Mouse (Mus musculus) intestine, embryonic 14.5 days (tissue): Measurements from ENCODE around the gene Shroom1. TPM values are rescaled to one million over a fixed set of nuclear protein-coding genes. Genes with fewer than 3 reads are reported as not detected.

ENCODE experiments used
- ATAC-seq: fragments of 200-750 bp; cut with Nextera tagmentation; replicated peaks from 2 replicates; pipeline ENCODE4 v1.8.0; 2017; ENCODE audit warnings: low read depth, moderate number of reproducible peaks, moderate TSS enrichment, moderate library complexity; ENCODE audit not compliant: low FRiP score, low TSS enrichment
- DNase-seq: peaks from one replicate; pipeline ENCODE4 v3.0.0-alpha.2; 2018; ENCODE audit warnings: low spot score
- H3K27ac ChIP-seq: fragments of 300-500 bp; sonication (generic); 2 replicates; pipeline ENCODE4 v1.5.1; 2014; ENCODE audit warnings: low read depth, mild to moderate bottlenecking, control low read depth
- H3K27me3 ChIP-seq: fragments of 300-500 bp; sonication (generic); replicated peaks from 2 replicates; pipeline ENCODE4 v1.6.1; 2014; ENCODE audit warnings: low read length, control low read depth; ENCODE audit not compliant: control insufficient read depth, insufficient read depth
- H3K36me3 ChIP-seq: fragments of 300-500 bp; sonication (generic); 2 replicates; pipeline ENCODE4 v1.6.1; 2014; ENCODE audit warnings: low read length, control low read depth; ENCODE audit not compliant: control insufficient read depth, insufficient read depth
- H3K4me1 ChIP-seq: fragments of 300-500 bp; sonication (generic); replicated peaks from 2 replicates; pipeline ENCODE4 v1.6.1; 2014; ENCODE audit warnings: low read length, control low read depth, mixed read lengths; ENCODE audit not compliant: control insufficient read depth, insufficient read depth
- H3K4me2 ChIP-seq: fragments of 300-500 bp; sonication (generic); 2 replicates; pipeline ENCODE4 v1.6.1; 2014; ENCODE audit warnings: low read length
- H3K4me3 ChIP-seq: fragments of 300-500 bp; sonication (generic); 2 replicates; pipeline ENCODE4 v1.5.1; 2014; ENCODE audit warnings: low read depth, low read length, control low read depth, mixed read lengths
- H3K9ac ChIP-seq: fragments of 300-500 bp; sonication (generic); 2 replicates; pipeline ENCODE4 v1.6.1; 2014; ENCODE audit warnings: mild to moderate bottlenecking, low read length
- H3K9me3 ChIP-seq: fragments of 300-500 bp; sonication (generic); 2 replicates; pipeline ENCODE4 v1.6.1; 2016; ENCODE audit warnings: low read length, control low read depth; ENCODE audit not compliant: control insufficient read depth
- WGBS: fragments of 180-500 bp; shearing (Covaris S2); extraction: QIAGEN DNeasy Blood & Tissue Kit; methylation state at CpG from one replicate; pipeline ENCODE4 v1.1.7; 2014; 5-methylcytosine and 5-hydroxymethylcytosine counted together
- polyA plus RNA-seq: library from polyadenylated mRNA; unstranded; fragments of >200 nt; fragmentation: Nextera tagmentation; extraction: Ambion mirVana; gene quantifications from 2 replicates; pipeline ENCODE4 v1.2.1, GENCODE M21; 2014

Gene Shroom1
- polyA plus RNA-seq, 1 experiment from 2014 or later: 0.97 TPM

DNA sequence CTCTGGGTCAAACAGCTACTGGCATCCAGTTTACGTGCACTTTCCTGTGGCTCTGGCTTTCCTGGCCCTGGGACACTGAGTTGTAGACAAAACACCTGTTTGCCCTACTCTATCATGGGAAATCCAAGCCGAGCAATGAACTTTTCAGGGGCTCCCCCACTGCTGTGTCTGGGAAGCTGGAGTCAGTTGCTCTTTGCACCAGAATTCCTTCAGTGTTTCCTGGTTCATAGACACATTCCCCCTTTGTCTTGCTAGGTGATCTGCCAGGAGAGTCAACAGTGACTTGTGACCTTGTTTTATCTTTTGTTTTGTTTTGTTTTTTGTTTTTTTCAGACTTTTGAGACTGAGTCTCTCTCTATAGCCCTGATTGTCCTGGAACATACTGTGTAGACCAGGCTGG, 5.6 kb upstream of the Shroom1 start:
- 52% methylated on average over 2 of the region's 2 CpGs for WGBS
- Histone ChIP-seq H3K4me1 (no peaks in the 10 kb centered on the region; the same call in 1 of the 2 replicates), H3K9ac (no peak overlapping the region), H3K4me3 (no peak overlapping the region), H3K4me2 (no peak overlapping the region), H3K27me3 (no peaks in the 10 kb centered on the region), H3K27ac (no peak overlapping the region), H3K9me3 (no peaks in the 10 kb centered on the region), H3K36me3 (no peaks in the 10 kb centered on the region)
- ATAC-seq: no peak
- no peak for DNase-seq

DNA sequence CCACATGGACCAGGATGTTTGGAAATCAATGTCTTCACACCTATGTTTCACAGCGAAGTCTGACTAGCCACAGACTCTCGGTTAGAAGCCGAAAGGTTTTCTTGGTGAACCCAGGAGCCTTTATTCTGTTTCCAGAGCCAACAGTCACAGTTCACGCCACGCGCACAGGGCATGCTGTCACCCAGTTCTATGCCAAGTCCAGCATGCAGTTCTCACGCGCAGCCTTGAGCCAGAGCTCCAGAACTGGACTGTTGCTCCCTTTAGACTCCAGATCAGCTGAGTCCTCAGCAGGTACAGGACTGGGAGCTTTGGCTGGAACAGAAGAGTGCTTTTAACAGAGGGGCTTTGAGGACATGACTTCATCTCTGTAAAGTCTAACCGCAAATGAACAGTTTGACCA, 4.6 kb upstream of the Shroom1 start:
- Histone ChIP-seq H3K27me3 (peaks cover under 1% of the 10 kb centered on the region; the same call in 1 of the 2 replicates), H3K36me3 (no peaks in the 10 kb centered on the region), H3K4me2 (no peak overlapping the region), H3K27ac (no peak overlapping the region), H3K4me3 (no peak overlapping the region), H3K9me3 (no peaks in the 10 kb centered on the region), H3K4me1 (no peaks in the 10 kb centered on the region; the same call in 1 of the 2 replicates), H3K9ac (no peak overlapping the region)
- DNase-seq (no peak), ATAC-seq (no peak)
- WGBS: 96% methylated on average over 9 of the region's 9 CpGs

- ATAC-seq: no peak
- WGBS: 85% methylated on average over 5 of the region's 5 CpGs
- H3K4me3 ChIP-seq: no peak overlapping the region
Observed at GRCm38 (mm10) chr11:53453031-53453430, 4.0 kb upstream of the Shroom1 start.

GRCm38 (mm10) chr11:53457372-53457954, 458 bp downstream of the Shroom1 start:
- ATAC-seq (peak; percentile 28), DNase-seq (no peak)
- no peaks in the 10 kb centered on the region for H3K4me1 ChIP-seq
- no peak overlapping the region for H3K27ac ChIP-seq
- H3K27me3 ChIP-seq: peaks cover 23% of the 10 kb centered on the region
- WGBS: 8% methylated on average over 29 of the region's 29 CpGs
- no peaks in the 10 kb centered on the region for H3K36me3 ChIP-seq
- peak overlapping the region; percentile 56 for H3K4me3 ChIP-seq
- no peaks in the 10 kb centered on the region for H3K9me3 ChIP-seq
- H3K4me2 ChIP-seq: peak overlapping the region; percentile 87
- peak overlapping the region; percentile 49 for H3K9ac ChIP-seq

More at GRCm38 (mm10) chr11:53453031-53453430, 4.0 kb upstream of the Shroom1 start:
- Histone ChIP-seq H3K9ac (no peak overlapping the region), H3K27me3 (peaks cover 7% of the 10 kb centered on the region), H3K4me2 (no peak overlapping the region), H3K9me3 (no peaks in the 10 kb centered on the region), H3K27ac (no peak overlapping the region), H3K4me1 (no peaks in the 10 kb centered on the region; the same call in 1 of the 2 replicates), H3K36me3 (no peaks in the 10 kb centered on the region)
- no peak for DNase-seq

DNA sequence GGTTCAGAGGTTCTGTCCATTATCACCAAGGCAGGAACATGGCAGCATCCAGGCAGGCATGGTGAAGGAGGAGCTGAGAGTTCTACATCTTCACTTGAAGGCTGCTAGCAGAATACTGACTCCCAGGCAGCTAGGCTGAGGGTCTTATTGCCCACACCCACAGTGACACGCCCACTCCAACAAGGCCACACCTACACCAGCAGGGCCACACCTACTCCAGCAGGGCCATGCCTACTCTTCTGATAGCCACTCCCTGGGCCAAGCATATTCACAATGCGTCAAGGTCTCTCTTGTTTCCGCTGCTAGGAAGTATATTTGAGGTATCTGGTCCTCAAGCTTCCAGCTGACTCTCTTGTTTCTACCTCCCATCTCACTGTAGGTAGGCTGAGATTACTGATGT, 2.0 kb downstream of the Shroom1 start:
- DNase-seq: no peak
- no peak for ATAC-seq
- Histone ChIP-seq H3K27ac (no peak overlapping the region), H3K27me3 (peaks cover 38% of the 10 kb centered on the region), H3K36me3 (no peaks in the 10 kb centered on the region), H3K4me1 (no peaks in the 10 kb centered on the region), H3K9me3 (no peaks in the 10 kb centered on the region), H3K4me3 (no peak overlapping the region), H3K9ac (no peak overlapping the region), H3K4me2 (no peak overlapping the region)
- 58% methylated on average over 3 of the region's 3 CpGs for WGBS

DNA sequence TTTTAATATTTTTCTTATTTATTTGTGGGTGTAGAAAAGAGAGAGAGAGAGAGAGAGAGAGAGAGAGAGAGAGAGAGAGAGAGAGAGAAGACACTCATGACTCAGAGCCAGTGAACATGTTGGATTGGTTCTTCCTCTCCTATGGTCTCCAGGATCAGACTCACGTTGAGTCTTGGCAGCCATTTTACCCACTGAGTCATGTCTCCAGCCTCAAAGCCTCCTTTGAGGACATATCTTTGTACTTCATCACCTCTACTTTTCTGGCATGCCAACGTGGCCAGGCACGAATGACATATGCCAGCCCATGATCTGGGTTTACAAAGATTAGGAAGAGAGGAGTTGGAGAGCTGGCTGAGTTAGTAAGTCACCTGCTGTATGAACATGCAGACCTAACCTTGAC, 3.2 kb downstream of the Shroom1 start:
- ATAC-seq (no peak), DNase-seq (no peak)
- Histone ChIP-seq H3K27me3 (peaks cover 50% of the 10 kb centered on the region), H3K9me3 (no peaks in the 10 kb centered on the region), H3K9ac (no peak overlapping the region), H3K27ac (no peak overlapping the region), H3K4me3 (no peak overlapping the region), H3K4me1 (no peaks in the 10 kb centered on the region), H3K4me2 (no peak overlapping the region), H3K36me3 (no peaks in the 10 kb centered on the region)
- 78% methylated on average over 3 of the region's 3 CpGs for WGBS

DNA sequence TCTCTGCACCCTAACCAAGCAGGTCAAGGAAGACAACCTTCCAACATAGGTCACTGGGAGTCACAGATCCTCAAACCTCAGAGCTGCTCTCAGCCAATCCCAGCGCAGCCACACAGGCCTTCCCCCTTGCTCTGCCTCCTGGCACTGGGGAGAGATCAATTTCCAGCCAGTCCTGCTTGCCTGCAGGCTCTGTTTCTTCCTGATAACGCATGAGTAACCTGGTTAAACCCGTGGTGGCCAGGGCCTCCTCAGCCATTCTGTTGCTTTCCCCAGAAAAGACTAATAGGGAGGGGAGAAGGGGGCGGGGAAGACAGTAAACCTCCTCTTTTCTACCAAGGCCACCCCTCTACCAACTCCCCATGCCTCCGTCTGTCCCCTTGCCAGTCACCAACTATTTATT, 4.7 kb downstream of the Shroom1 start:
- no peak overlapping the region for H3K4me2 ChIP-seq
- DNase-seq (no peak), ATAC-seq (no peak)
- H3K36me3 ChIP-seq: no peaks in the 10 kb centered on the region
- H3K9me3 ChIP-seq: no peaks in the 10 kb centered on the region
- H3K4me1 ChIP-seq: 0 out of 2 replicates have a peak, but pooled peaks cover 2% of the 10 kb centered on the region
- no peak overlapping the region for H3K4me3 ChIP-seq
- H3K27me3 ChIP-seq: peaks cover 60% of the 10 kb centered on the region
- no peak overlapping the region for H3K27ac ChIP-seq
- no peak overlapping the region for H3K9ac ChIP-seq
- WGBS: 27% methylated on average over 5 of the region's 5 CpGs

GRCm38 (mm10) chr11:53463551-53464424, 6.8 kb downstream of the Shroom1 start:
- 0 out of 2 replicates have a peak, but pooled peaks cover 4% of the 10 kb centered on the region for H3K4me1 ChIP-seq
- peak overlapping the region; percentile 40 for H3K4me3 ChIP-seq
- 7% methylated on average over 55 of the region's 55 CpGs for WGBS
- ATAC-seq: no peak
- no peak overlapping the region for H3K27ac ChIP-seq
- no peaks in the 10 kb centered on the region for H3K36me3 ChIP-seq
- no peaks in the 10 kb centered on the region for H3K9me3 ChIP-seq
- H3K9ac ChIP-seq: peak overlapping the region; percentile 29
- H3K27me3 ChIP-seq: peaks cover 53% of the 10 kb centered on the region
- H3K4me2 ChIP-seq: peak overlapping the region; percentile 89
- DNase-seq: peak; percentile 78
